In the genomic region with DNA sequence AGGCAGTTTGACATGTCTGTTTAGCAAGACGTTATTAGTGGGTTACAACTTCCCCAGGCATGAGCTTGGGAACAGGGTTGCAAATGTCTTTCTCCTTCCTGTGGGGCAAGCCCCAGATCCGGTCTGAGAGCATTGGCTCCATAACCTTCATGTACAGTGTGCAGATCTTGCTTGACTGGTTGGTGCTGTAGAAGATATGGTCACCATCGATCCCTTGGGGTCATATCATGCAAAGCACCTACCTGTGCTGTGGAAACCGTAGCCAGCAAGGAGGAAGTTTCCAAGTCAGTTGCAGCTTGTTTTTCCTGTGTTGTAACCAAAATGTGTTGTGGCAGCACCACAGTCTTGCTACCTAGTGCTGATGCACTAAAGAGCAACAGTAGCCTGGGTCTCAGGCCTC, we compare ENCODE assay signal across 18 mouse cellular contexts. TPM values are rescaled to one million over a fixed set of nuclear protein-coding genes. Genes with fewer than 3 reads are reported as not detected.
A peak's percentile ranks its signal among the peaks of the same experiment; 100 is the strongest.
DNase-seq lines count a peak whose midpoint lies in the region; ATAC-seq and TF ChIP-seq lines count a peak whose summit lies in the region.
"Had no signal": no experiment of that assay in that cellular context is flagged by ENCODE, and none has a peak within 500 bp of the region (broad histone marks: within the 10 kb centered on the region; RNA-seq: fewer than 3 reads in every experiment).

No protein-coding gene starts in this region.

- H3K4me2 ChIP-seq in heart, embryonic 11.5 days = no peak overlapping the region
- no peak overlapping the region for H3K4me2 ChIP-seq in forebrain, embryonic 15.5 days (replicated peaks)
- H3K4me2 ChIP-seq: forebrain, embryonic 12.5 days; heart, embryonic 12.5 days; lung, embryonic 15.5 days; neural tube, embryonic 12.5 days had no signal

- no peak overlapping the region for H3K4me3 ChIP-seq in heart, adult 2 months
- no peak overlapping the region for H3K4me3 ChIP-seq in heart, embryonic 11.5 days (ENCODE audit: low read depth, low read length)
- no peak overlapping the region for H3K4me3 ChIP-seq in forebrain, embryonic 15.5 days
- H3K4me3 ChIP-seq: forebrain, embryonic 12.5 days; heart, embryonic 12.5 days; hindbrain, embryonic 10.5 days; lung, embryonic 15.5 days; neural tube, embryonic 12.5 days had no signal

- no peak overlapping the region for H3K27ac ChIP-seq in heart, adult 2 months
- no peak overlapping the region for H3K27ac ChIP-seq in heart, embryonic 11.5 days (ENCODE audit: low read depth, low read length)
- no peak overlapping the region for H3K27ac ChIP-seq in forebrain, embryonic 15.5 days (replicated peaks)
- H3K27ac ChIP-seq: forebrain, embryonic 12.5 days; hindbrain, embryonic 10.5 days; lung, embryonic 15.5 days; neural tube, embryonic 12.5 days had no signal

- H3K27me3 ChIP-seq in heart, adult 2 months (ENCODE audit: control insufficient read depth, insufficient read depth, low read length) = no peaks in the 10 kb centered on the region
- H3K27me3 ChIP-seq in heart, embryonic 11.5 days (ENCODE audit: control insufficient read depth, insufficient read depth, low read length) = no peaks in the 10 kb centered on the region
- no peaks in the 10 kb centered on the region for H3K27me3 ChIP-seq in forebrain, embryonic 15.5 days
- H3K27me3 ChIP-seq: forebrain, embryonic 12.5 days; heart, embryonic 12.5 days; lung, embryonic 15.5 days; neural tube, embryonic 12.5 days had no signal

- no peak overlapping the region for H3K9ac ChIP-seq in heart, adult 2 months (ENCODE audit: low read depth, low read length)
- no peak overlapping the region for H3K9ac ChIP-seq in heart, embryonic 11.5 days (ENCODE audit: low read depth, low read length)
- no peak overlapping the region for H3K9ac ChIP-seq in forebrain, embryonic 15.5 days (replicated peaks)
- H3K9ac ChIP-seq: forebrain, embryonic 12.5 days; heart, embryonic 12.5 days; lung, embryonic 15.5 days; neural tube, embryonic 12.5 days had no signal

- peaks cover 5% of the 10 kb centered on the region for H3K36me3 ChIP-seq in heart, adult 2 months (ENCODE audit: control insufficient read depth, insufficient read depth, low read length)
- no peaks in the 10 kb centered on the region for H3K36me3 ChIP-seq in heart, embryonic 11.5 days (ENCODE audit: control insufficient read depth, insufficient read depth, low read length)
- H3K36me3 ChIP-seq in forebrain, embryonic 15.5 days = no peaks in the 10 kb centered on the region
- H3K36me3 ChIP-seq: forebrain, embryonic 12.5 days; lung, embryonic 15.5 days; neural tube, embryonic 12.5 days had no signal

- no peak for TF ChIP-seq POLR2A in heart, adult 2 months (IDR thresholded peaks at IDR 0.05; ENCODE audit: insufficient read depth, low read depth, low read length)

- DNase-seq in heart, adult 11 months = peak; percentile 83
- DNase-seq in heart, adult 2 months = no peak
- DNase-seq in 416B (ENCODE audit: low read depth) = peak; percentile 81
- peak; percentile 73 for DNase-seq in gonadal fat pad, adult 2 months (ENCODE audit: low read depth)
- no peak for DNase-seq in cerebellum, postnatal 10 days
- DNase-seq: cerebellum, adult 18-20 months; kidney, adult 11 months; kidney, postnatal 25 days; right cerebral cortex, postnatal 25 days; thymus, postnatal 4 days had no signal

- H3K4me1 ChIP-seq in heart, adult 2 months (ENCODE audit: control insufficient read depth, insufficient read depth, low read length) = peaks cover 18% of the 10 kb centered on the region
- H3K4me1 ChIP-seq in heart, embryonic 11.5 days (ENCODE audit: control insufficient read depth, insufficient read depth, low read length) = peaks cover 9% of the 10 kb centered on the region; the same call in 1 of the 2 replicates
- peaks cover 12% of the 10 kb centered on the region for H3K4me1 ChIP-seq in forebrain, embryonic 15.5 days
- H3K4me1 ChIP-seq: lung, embryonic 15.5 days had no signal

- intact Hi-C loops in heart, adult 2 months (cut with DNase I) = no loop called here

- WGBS in heart, adult 2 months = 57% methylated on average over 4 of the region's 4 CpGs
- 86% methylated on average over 4 of the region's 4 CpGs for WGBS in heart, embryonic 11.5 days (ENCODE audit: insufficient replicate concordance)
- 88% methylated on average over 4 of the region's 4 CpGs for WGBS in forebrain, embryonic 15.5 days

- TF ChIP-seq CTCF in heart, adult 2 months (IDR thresholded peaks at IDR 0.05) = no peak

- H3K79me2 ChIP-seq in heart, adult 2 months (replicated peaks; ENCODE audit: control insufficient read depth, insufficient read depth, low read length) = peaks cover 11% of the 10 kb centered on the region

- TF ChIP-seq EP300 in heart, adult 2 months (IDR thresholded peaks at IDR 0.05; ENCODE audit: insufficient read depth, low read depth, low read length) = no peak

- H3K9me3 ChIP-seq in heart, embryonic 11.5 days (replicated peaks; ENCODE audit: control insufficient read depth, low read length) = no peaks in the 10 kb centered on the region
- no peaks in the 10 kb centered on the region for H3K9me3 ChIP-seq in forebrain, embryonic 15.5 days
- H3K9me3 ChIP-seq: forebrain, embryonic 12.5 days; heart, embryonic 12.5 days; hindbrain, embryonic 10.5 days; lung, embryonic 15.5 days; neural tube, embryonic 12.5 days had no signal

- ATAC-seq in megakaryocyte, adult 5-6 weeks (ENCODE audit: poor library complexity, severe bottlenecking) = peak; percentile 89
- ATAC-seq in heart, embryonic 11.5 days (replicated peaks; ENCODE audit: insufficient number of reproducible peaks, low FRiP score, low TSS enrichment) = no peak
- no peak for ATAC-seq in forebrain, embryonic 15.5 days (replicated peaks)

RNA-seq across cellular contexts. Expression of gene Fam222b, which starts 32.3 kb away (rescaled TPM):
- total RNA-seq in heart, adult 2 months (2021) = 10 to 100 TPM; 10.4 to 11.4 TPM
- polyA plus RNA-seq in heart, adult 2 months (2012; rRNA removed) = 11.9 and 12.6 TPM in 2 replicates
- 15.7 and 20.7 TPM in 2 replicates for polyA plus RNA-seq in gonadal fat pad, adult 2 months (2012; rRNA removed)
- total RNA-seq in megakaryocyte, adult 5-6 weeks (2015) = 24.0 and 28.2 TPM in 2 replicates
- 8.5 and 9.1 TPM in 2 replicates for total RNA-seq in megakaryocyte, adult 5-6 weeks (2017)
- 22.4 and 26.9 TPM in 2 replicates for polyA plus RNA-seq in heart, embryonic 11.5 days (2014; fragmentation: Nextera tagmentation; extraction: Ambion mirVana)
- 20.0 and 20.5 TPM in 2 replicates for polyA plus RNA-seq in forebrain, embryonic 15.5 days (2015; fragmentation: Nextera tagmentation; extraction: Ambion mirVana)

RNA-seq across cellular contexts. Expression of gene Traf4, which starts 38.6 kb away (rescaled TPM):
- total RNA-seq in heart, adult 2 months (2021) = 1 to 10 TPM; 3.7 to 6.0 TPM
- polyA plus RNA-seq in heart, adult 2 months (2012; rRNA removed) = 11.2 and 13.4 TPM in 2 replicates
- polyA plus RNA-seq in gonadal fat pad, adult 2 months (2012; rRNA removed) = 34.7 and 38.2 TPM in 2 replicates
- 1.3 TPM in 2 replicates for total RNA-seq in megakaryocyte, adult 5-6 weeks (2015)
- total RNA-seq in megakaryocyte, adult 5-6 weeks (2017) = 0.51 and 2.2 TPM in 2 replicates
- polyA plus RNA-seq in heart, embryonic 11.5 days (2014; fragmentation: Nextera tagmentation; extraction: Ambion mirVana) = 34.2 and 38.4 TPM in 2 replicates
- 121 TPM in 2 replicates for polyA plus RNA-seq in forebrain, embryonic 15.5 days (2015; fragmentation: Nextera tagmentation; extraction: Ambion mirVana)

RNA-seq across cellular contexts. Expression of gene Eral1, which starts 46.6 kb away (rescaled TPM):
- total RNA-seq in heart, adult 2 months (2021) = 10 to 100 TPM; 25.0 to 28.2 TPM
- 34.9 and 42.4 TPM in 2 replicates for polyA plus RNA-seq in heart, adult 2 months (2012; rRNA removed)
- polyA plus RNA-seq in gonadal fat pad, adult 2 months (2012; rRNA removed) = 26.2 and 33.1 TPM in 2 replicates
- total RNA-seq in megakaryocyte, adult 5-6 weeks (2015) = 14.1 and 19.2 TPM in 2 replicates
- 20.9 and 22.1 TPM in 2 replicates for total RNA-seq in megakaryocyte, adult 5-6 weeks (2017)
- polyA plus RNA-seq in heart, embryonic 11.5 days (2014; fragmentation: Nextera tagmentation; extraction: Ambion mirVana) = 25.6 and 27.0 TPM in 2 replicates
- 33.3 TPM in 2 replicates for polyA plus RNA-seq in forebrain, embryonic 15.5 days (2015; fragmentation: Nextera tagmentation; extraction: Ambion mirVana)

RNA-seq across cellular contexts. Expression of gene Nek8, which starts 49.7 kb away (rescaled TPM):
- 1 to 10 TPM; 1.6 to 2.5 TPM for total RNA-seq in heart, adult 2 months (2021)
- polyA plus RNA-seq in heart, adult 2 months (2012; rRNA removed) = 7.0 and 7.6 TPM in 2 replicates
- 17.3 and 19.3 TPM in 2 replicates for polyA plus RNA-seq in gonadal fat pad, adult 2 months (2012; rRNA removed)
- 2.4 and 8.6 TPM in 2 replicates for total RNA-seq in megakaryocyte, adult 5-6 weeks (2015)
- 2.1 and 6.9 TPM in 2 replicates for total RNA-seq in megakaryocyte, adult 5-6 weeks (2017)
- polyA plus RNA-seq in heart, embryonic 11.5 days (2014; fragmentation: Nextera tagmentation; extraction: Ambion mirVana) = 9.9 and 10.6 TPM in 2 replicates
- polyA plus RNA-seq in forebrain, embryonic 15.5 days (2015; fragmentation: Nextera tagmentation; extraction: Ambion mirVana) = 4.8 and 5.7 TPM in 2 replicates

RNA-seq across cellular contexts. Expression of gene Tlcd1, which starts 49.8 kb away (rescaled TPM):
- 1 to 10 TPM; 5.4 to 5.7 TPM for total RNA-seq in heart, adult 2 months (2021)
- polyA plus RNA-seq in heart, adult 2 months (2012; rRNA removed) = 15.7 and 17.3 TPM in 2 replicates
- 128 and 143 TPM in 2 replicates for polyA plus RNA-seq in gonadal fat pad, adult 2 months (2012; rRNA removed)
- total RNA-seq in megakaryocyte, adult 5-6 weeks (2015) = 0.76 and 2.8 TPM in 2 replicates
- 1.0 and 1.3 TPM in 2 replicates for total RNA-seq in megakaryocyte, adult 5-6 weeks (2017)
- polyA plus RNA-seq in heart, embryonic 11.5 days (2014; fragmentation: Nextera tagmentation; extraction: Ambion mirVana) = 16.1 and 16.3 TPM in 2 replicates
- 4.4 and 5.0 TPM in 2 replicates for polyA plus RNA-seq in forebrain, embryonic 15.5 days (2015; fragmentation: Nextera tagmentation; extraction: Ambion mirVana)

Comparison
In these comparisons a context has a peak if more than half of its experiments do, and no peak if none do; other contexts are left out.
1. DNase-seq: peak in heart, adult 11 months (single experiment), 416B (single experiment) and gonadal fat pad, adult 2 months (single experiment); none in heart, adult 2 months (0 of 2) and cerebellum, postnatal 10 days (0 of 2).